Mouse (Mus musculus) left cerebral cortex, adult 9 months (tissue): ENCODE data around the gene Gm8024.
"Not testable (repeated sequence)": the region's sequence is repeated elsewhere in the genome, so short reads cannot be mapped to it uniquely, and the experiment has no call there.

Source experiments
- DNase-seq, 2 experiments: peaks; one replicate each; pipeline ENCODE4 v3.0.0; 2022; ENCODE audit warnings: low spot score in 2 of 2

Gm8024 gene

GRCm38 (mm10) chr14:42524182-42524581, at the start of gene Gm8024:
Gene Gm8024, minus strand, starts transcription at chr14:42524282.
- DNase-seq: not testable (repeated sequence)

- DNase-seq: peak in 1 of 2 experiments; percentile 74
Measured at GRCm38 (mm10) chr14:42543170-42543701, 19.2 kb upstream of the Gm8024 start.

GRCm38 (mm10) chr14:42542316-42543169, 18.5 kb upstream of the Gm8024 start:
- DNase-seq: not testable (repeated sequence)

- not testable (repeated sequence) for DNase-seq
Measured at GRCm38 (mm10) chr14:42502249-42502648, 21.8 kb downstream of the Gm8024 start, which contains the start of gene Gm8020. Gene Gm8020, minus strand, starts transcription at chr14:42502349.
